Mouse (Mus musculus): ENCODE results near the gene Twf2. TPM values are rescaled to one million over a fixed set of nuclear protein-coding genes. Genes with fewer than 3 reads are reported as not detected.
A peak's percentile ranks its signal among the peaks of the same experiment; 100 is the strongest.

The Twf2 gene
- polyA plus RNA-seq, 1 experiment from 2014 or later = 43.3 TPM

DNA sequence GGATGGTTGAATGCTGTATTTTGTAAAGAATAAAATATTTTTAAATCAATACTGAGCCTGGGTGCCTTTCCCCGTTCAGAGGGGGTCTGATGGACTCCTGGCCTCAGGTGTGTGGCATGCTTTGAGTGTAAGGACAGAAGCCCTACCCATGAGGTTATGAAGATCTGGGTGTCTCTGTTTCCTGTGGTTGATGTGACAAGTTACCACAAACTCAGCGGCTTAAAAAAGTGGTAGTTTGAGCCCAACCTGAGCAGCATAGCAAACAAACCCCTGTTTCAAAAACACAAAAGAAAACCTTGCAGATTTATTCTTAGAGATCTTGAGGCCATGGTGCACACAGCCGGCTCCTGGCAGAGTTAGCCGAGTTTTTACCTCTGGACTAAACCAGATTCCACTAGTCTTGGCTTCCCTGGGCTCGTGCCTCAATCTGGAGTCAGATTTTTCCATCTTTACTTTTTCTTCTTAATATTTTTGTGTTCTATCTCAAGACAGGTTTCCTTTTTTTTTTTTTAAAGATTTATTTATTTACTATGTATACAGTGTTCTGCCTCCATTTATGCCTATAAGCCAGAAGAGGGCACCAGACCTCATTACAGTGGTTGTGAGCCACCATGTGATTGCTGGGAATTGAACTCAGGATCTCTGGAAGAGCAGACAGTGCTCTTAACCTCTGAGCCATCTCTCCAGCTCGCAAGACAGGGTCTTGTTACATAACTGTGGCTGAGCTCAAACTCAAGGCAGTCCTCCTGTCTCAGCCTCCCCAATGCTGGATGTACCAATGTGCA, 12.6 kb downstream of the Twf2 start:
- 76% methylated on average over 6 of the region's 6 CpGs for WGBS
- ATAC-seq (ENCODE audit: extremely low read depth, insufficient number of reproducible peaks, low FRiP score, low TSS enrichment) = no peak
- H3K27me3 ChIP-seq (replicated peaks) = no peaks in the 10 kb centered on the region

GRCm38 (mm10) chr9:106216971-106217370, 14.1 kb downstream of the Twf2 start:
- H3K36me3 ChIP-seq = peaks cover 39% of the 10 kb centered on the region
- no peak for ATAC-seq (ENCODE audit: extremely low read depth, insufficient number of reproducible peaks, low FRiP score, low TSS enrichment)
- no peak overlapping the region for H3K4me2 ChIP-seq
- H3K4me1 ChIP-seq = peaks cover 6% of the 10 kb centered on the region
- H3K9ac ChIP-seq = no peak overlapping the region
- H3K27me3 ChIP-seq (replicated peaks) = no peaks in the 10 kb centered on the region
- WGBS = 82% methylated on average over 7 of the region's 7 CpGs
- no peaks in the 10 kb centered on the region for H3K9me3 ChIP-seq
- no peak overlapping the region for H3K4me3 ChIP-seq
- H3K27ac ChIP-seq (replicated peaks) = no peak overlapping the region

More for the DNA sequence above, 12.6 kb downstream of the Twf2 start:
- H3K9ac ChIP-seq = no peak overlapping the region
- no peaks in the 10 kb centered on the region for H3K9me3 ChIP-seq
- no peak overlapping the region for H3K27ac ChIP-seq (replicated peaks)
- H3K36me3 ChIP-seq = peaks cover 39% of the 10 kb centered on the region
- peaks cover 18% of the 10 kb centered on the region for H3K4me1 ChIP-seq
- no peak overlapping the region for H3K4me2 ChIP-seq
- no peak overlapping the region for H3K4me3 ChIP-seq

DNA sequence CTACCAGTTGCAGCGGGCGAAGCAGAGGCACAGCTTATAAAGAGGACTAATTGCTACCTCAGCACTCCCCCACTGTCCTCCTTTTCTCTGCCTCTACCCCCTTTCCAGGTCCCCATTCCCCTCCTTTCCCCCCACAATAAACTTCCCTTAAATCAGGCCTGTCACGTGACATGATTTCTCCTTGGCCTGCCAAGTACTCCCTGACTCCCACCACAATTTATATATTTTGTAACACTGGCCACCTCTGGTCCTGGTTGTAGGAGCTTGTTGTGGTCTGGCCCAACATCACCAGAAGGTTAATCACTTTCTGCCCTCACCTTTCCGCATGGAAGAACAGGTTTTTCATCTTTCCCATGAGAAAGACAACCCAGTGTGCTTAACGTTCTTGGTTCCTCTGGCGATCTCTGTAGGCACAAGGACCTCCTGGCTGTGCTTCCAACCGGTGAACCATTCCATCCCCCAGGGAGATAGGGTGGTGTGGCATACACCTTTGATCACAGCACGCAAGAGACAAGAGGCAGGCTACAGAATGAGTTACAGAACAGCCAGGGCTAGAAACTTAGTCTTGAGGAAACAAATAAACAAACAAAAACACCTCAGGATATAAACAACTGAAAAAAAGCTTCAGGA, 18.1 kb downstream of the Twf2 start:
- H3K4me2 ChIP-seq = no peak overlapping the region
- H3K27me3 ChIP-seq (replicated peaks) = peaks cover 30% of the 10 kb centered on the region
- no peak overlapping the region for H3K9ac ChIP-seq
- no peak overlapping the region for H3K27ac ChIP-seq (replicated peaks)
- peaks cover 4% of the 10 kb centered on the region; the same call in 1 of the 2 replicates for H3K36me3 ChIP-seq
- H3K4me1 ChIP-seq = peaks cover 4% of the 10 kb centered on the region; the same call in 1 of the 2 replicates
- WGBS = 63% methylated on average over 8 of the region's 8 CpGs
- no peaks in the 10 kb centered on the region for H3K9me3 ChIP-seq
- H3K4me3 ChIP-seq = no peak overlapping the region
- no peak for ATAC-seq (ENCODE audit: extremely low read depth, insufficient number of reproducible peaks, low FRiP score, low TSS enrichment)

- no peak within 1 kb of the TSS for H3K4me2 ChIP-seq
- WGBS = 56% methylated on average over 4 of the region's 4 CpGs
- peaks cover 30% of the 10 kb centered on the region for H3K27me3 ChIP-seq (replicated peaks)
- H3K9ac ChIP-seq = no peak within 1 kb of the TSS
- no peak within 1 kb of the TSS for H3K27ac ChIP-seq (replicated peaks)
- peaks cover 9% of the 10 kb centered on the region for H3K4me1 ChIP-seq
- ATAC-seq (ENCODE audit: extremely low read depth, insufficient number of reproducible peaks, low FRiP score, low TSS enrichment) = no peak
- H3K4me3 ChIP-seq = no peak within 1 kb of the TSS
- no peaks in the 10 kb centered on the region for H3K36me3 ChIP-seq
- H3K9me3 ChIP-seq = no peaks in the 10 kb centered on the region
Measured at GRCm38 (mm10) chr9:106222261-106222851, 19.4 kb downstream of the Twf2 start, which contains the start of gene Tlr9. Tlr9 (plus strand) TSS chr9:106222598.

DNA sequence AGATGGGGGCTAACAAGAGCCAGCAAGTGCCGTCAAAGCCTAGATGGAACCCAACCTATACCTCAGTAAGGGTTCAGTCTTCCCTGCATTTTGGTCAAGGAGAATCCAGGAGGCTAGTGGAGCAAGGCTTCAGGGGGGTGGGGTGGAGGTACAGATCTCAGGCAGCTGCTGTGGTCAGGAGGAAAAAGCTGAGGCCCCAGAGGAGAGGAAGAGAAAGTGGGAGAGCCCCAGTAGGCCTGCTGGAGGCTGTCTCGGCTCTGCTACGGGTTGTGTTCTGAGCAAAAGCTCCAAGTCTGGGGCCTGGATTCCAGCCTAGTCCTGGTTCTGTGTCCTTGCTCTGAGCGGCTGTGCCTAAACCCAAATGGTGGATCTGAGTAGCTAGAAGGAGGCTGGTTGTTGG, 20.1 kb downstream of the Twf2 start:
- WGBS = 77% methylated on average over 4 of the region's 4 CpGs
- Histone ChIP-seq H3K4me2 (no peak overlapping the region), H3K4me3 (no peak overlapping the region), H3K36me3 (no peaks in the 10 kb centered on the region), H3K9me3 (no peaks in the 10 kb centered on the region), H3K9ac (no peak overlapping the region), H3K27ac (replicated peaks) (no peak overlapping the region), H3K4me1 (peaks cover 16% of the 10 kb centered on the region), H3K27me3 (replicated peaks) (peaks cover 30% of the 10 kb centered on the region)
- ATAC-seq (ENCODE audit: extremely low read depth, insufficient number of reproducible peaks, low FRiP score, low TSS enrichment) = no peak

DNA sequence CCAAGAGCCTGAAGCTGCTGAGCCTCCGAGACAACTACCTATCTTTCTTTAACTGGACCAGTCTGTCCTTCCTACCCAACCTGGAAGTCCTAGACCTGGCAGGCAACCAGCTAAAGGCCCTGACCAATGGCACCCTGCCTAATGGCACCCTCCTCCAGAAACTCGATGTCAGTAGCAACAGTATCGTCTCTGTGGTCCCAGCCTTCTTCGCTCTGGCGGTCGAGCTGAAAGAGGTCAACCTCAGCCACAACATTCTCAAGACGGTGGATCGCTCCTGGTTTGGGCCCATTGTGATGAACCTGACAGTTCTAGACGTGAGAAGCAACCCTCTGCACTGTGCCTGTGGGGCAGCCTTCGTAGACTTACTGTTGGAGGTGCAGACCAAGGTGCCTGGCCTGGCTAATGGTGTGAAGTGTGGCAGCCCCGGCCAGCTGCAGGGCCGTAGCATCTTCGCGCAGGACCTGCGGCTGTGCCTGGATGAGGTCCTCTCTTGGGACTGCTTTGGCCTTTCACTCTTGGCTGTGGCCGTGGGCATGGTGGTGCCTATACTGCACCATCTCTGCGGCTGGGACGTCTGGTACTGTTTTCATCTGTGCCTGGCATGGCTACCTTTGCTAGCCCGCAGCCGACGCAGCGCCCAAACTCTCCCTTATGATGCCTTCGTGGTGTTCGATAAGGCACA, 22.7 kb downstream of the Twf2 start:
- Histone ChIP-seq H3K4me2 (peak overlapping the region; percentile 80), H3K9me3 (no peaks in the 10 kb centered on the region), H3K4me1 (peaks cover 22% of the 10 kb centered on the region), H3K36me3 (no peaks in the 10 kb centered on the region), H3K27ac (replicated peaks) (no peak overlapping the region), H3K27me3 (replicated peaks) (peaks cover 30% of the 10 kb centered on the region), H3K9ac (peak overlapping the region; percentile 72), H3K4me3 (peak overlapping the region; percentile 51)
- WGBS = 55% methylated on average over 24 of the region's 24 CpGs
- ATAC-seq (ENCODE audit: extremely low read depth, insufficient number of reproducible peaks, low FRiP score, low TSS enrichment) = no peak

DNA sequence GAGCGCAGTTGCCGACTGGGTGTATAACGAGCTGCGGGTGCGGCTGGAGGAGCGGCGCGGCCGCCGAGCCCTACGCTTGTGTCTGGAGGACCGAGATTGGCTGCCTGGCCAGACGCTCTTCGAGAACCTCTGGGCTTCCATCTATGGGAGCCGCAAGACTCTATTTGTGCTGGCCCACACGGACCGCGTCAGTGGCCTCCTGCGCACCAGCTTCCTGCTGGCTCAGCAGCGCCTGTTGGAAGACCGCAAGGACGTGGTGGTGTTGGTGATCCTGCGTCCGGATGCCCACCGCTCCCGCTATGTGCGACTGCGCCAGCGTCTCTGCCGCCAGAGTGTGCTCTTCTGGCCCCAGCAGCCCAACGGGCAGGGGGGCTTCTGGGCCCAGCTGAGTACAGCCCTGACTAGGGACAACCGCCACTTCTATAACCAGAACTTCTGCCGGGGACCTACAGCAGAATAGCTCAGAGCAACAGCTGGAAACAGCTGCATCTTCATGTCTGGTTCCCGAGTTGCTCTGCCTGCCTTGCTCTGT, 23.3 kb downstream of the Twf2 start:
- Histone ChIP-seq H3K27me3 (replicated peaks) (peaks cover 30% of the 10 kb centered on the region), H3K4me2 (peak overlapping the region; percentile 80), H3K36me3 (no peaks in the 10 kb centered on the region), H3K27ac (replicated peaks) (no peak overlapping the region), H3K9me3 (no peaks in the 10 kb centered on the region), H3K4me1 (peaks cover 22% of the 10 kb centered on the region), H3K9ac (peak overlapping the region; percentile 72), H3K4me3 (peak overlapping the region; percentile 51)
- ATAC-seq (ENCODE audit: extremely low read depth, insufficient number of reproducible peaks, low FRiP score, low TSS enrichment) = peak; percentile 21; the same call in 1 of the 2 replicates
- 4% methylated on average over 34 of the region's 34 CpGs for WGBS

DNA sequence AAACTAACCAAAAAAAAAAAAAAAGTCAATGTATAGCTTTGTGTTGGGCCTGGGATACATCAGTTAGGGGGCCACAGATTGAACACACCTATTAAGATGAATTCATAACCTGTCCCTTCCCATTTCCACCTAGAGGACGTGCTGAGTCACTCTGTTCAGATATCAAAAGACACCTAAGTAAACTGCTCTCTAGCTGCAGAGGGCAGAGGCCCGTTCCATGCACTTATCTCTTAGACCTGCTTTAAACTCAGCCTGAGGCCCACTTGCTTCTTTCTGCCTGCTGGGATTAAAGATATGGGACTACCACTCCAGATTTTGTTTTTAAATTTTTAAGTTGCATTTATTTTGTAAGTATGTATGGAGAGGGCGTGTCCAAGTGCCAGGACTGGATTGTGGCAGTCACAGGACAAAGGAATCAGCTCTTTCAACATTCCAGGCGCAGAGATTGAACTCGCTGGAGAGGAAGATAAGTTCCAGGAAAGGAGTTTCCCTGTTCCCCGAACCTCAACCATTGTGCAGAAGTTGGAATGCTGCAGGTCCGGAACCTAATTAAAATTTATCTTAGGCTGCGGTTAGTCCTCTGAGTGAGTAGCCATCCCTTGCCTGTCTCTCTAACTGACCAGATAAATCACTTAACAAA, 25.0 kb downstream of the Twf2 start:
- H3K4me1 ChIP-seq = peaks cover 22% of the 10 kb centered on the region
- ATAC-seq (ENCODE audit: extremely low read depth, insufficient number of reproducible peaks, low FRiP score, low TSS enrichment) = no peak
- no peak overlapping the region for H3K4me2 ChIP-seq
- WGBS = 21% methylated on average over 8 of the region's 8 CpGs
- peaks cover 9% of the 10 kb centered on the region for H3K36me3 ChIP-seq
- H3K27me3 ChIP-seq (replicated peaks) = peaks cover 25% of the 10 kb centered on the region
- no peak overlapping the region; the same call in 1 of the 2 replicates for H3K27ac ChIP-seq (replicated peaks)
- H3K4me3 ChIP-seq = no peak overlapping the region
- H3K9ac ChIP-seq = no peak overlapping the region
- no peaks in the 10 kb centered on the region for H3K9me3 ChIP-seq

DNA sequence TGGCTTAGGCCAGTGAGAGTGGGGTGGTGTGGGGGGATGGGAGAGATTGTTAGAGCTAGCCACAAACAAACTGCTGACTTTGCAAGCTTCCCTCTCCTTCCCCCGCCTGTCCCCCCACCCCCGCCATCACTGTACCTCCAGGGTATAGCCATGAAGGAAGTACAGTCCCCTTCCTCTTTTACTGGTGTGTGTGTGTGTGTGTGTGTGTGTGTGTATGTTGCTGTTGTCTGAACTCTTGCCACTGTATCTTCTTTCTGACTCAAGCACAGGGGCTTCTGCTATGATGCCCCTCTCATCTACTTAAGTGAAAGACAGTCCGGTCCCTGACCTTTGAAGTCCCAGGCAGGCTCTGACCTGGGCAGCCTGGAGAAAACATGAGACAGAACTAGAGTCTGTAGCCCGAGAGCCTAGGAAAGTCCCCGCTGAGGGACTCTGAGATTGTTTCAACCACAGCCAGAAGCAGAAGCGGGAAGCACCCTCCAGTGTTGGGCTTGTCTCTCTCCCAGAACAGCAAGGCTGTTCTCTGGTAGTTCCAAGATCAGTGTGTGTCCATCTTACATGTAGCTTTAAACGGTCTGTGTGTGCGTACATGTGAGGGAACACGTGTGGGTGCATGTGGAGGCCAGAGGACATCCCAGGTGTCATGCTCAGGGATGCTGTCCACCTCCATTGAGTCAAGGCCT, 27.3 kb downstream of the Twf2 start:
- no peak overlapping the region for H3K27ac ChIP-seq (replicated peaks)
- H3K9me3 ChIP-seq = no peaks in the 10 kb centered on the region
- no peak overlapping the region for H3K9ac ChIP-seq
- 64% methylated on average over 9 of the region's 9 CpGs for WGBS
- peaks cover 32% of the 10 kb centered on the region for H3K36me3 ChIP-seq
- H3K4me2 ChIP-seq = no peak overlapping the region
- no peak for ATAC-seq (ENCODE audit: extremely low read depth, insufficient number of reproducible peaks, low FRiP score, low TSS enrichment)
- H3K4me1 ChIP-seq = peaks cover 32% of the 10 kb centered on the region
- peaks cover 6% of the 10 kb centered on the region for H3K27me3 ChIP-seq (replicated peaks)
- H3K4me3 ChIP-seq = no peak overlapping the region

GRCm38 (mm10) chr9:106230734-106231106, 27.8 kb downstream of the Twf2 start:
- H3K4me1 ChIP-seq = peaks cover 35% of the 10 kb centered on the region
- H3K27me3 ChIP-seq (replicated peaks) = peaks cover 1% of the 10 kb centered on the region
- H3K4me2 ChIP-seq = no peak overlapping the region
- H3K9me3 ChIP-seq = no peaks in the 10 kb centered on the region
- H3K9ac ChIP-seq = no peak overlapping the region
- H3K4me3 ChIP-seq = no peak overlapping the region
- no peak for ATAC-seq (ENCODE audit: extremely low read depth, insufficient number of reproducible peaks, low FRiP score, low TSS enrichment)
- H3K36me3 ChIP-seq = peaks cover 38% of the 10 kb centered on the region
- no peak overlapping the region for H3K27ac ChIP-seq (replicated peaks)
- WGBS = 35% methylated on average over 3 of the region's 3 CpGs
